In the genomic region with DNA sequence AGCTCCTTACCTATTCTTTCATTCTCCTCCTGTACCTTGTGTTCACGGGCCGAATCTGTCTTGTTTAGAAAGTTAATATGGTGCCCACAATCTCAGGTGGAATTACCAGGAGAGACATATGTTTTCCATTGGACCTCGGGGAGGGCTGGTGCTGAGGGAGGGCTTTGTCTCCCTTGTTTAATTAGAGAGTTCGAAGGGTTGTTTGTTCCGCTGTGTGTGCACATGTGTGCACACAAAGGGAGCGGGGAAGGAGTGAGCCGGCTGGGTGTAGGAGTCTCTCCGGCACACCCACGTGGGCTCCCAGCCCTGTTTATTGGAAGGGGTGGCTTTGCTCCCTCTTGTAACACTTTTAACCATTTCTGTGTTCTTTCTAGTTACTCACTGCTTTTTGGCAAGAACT, we compare ENCODE assay signal across 21 mouse cellular contexts. TPM values are rescaled to one million over a fixed set of nuclear protein-coding genes. Genes with fewer than 3 reads are reported as not detected.
DNase-seq lines count a peak whose midpoint lies in the region; ATAC-seq and TF ChIP-seq lines count a peak whose summit lies in the region.
"Had no signal": no experiment of that assay in that cellular context is flagged by ENCODE, and none has a peak within 500 bp of the region (broad histone marks: within the 10 kb centered on the region; RNA-seq: fewer than 3 reads in every experiment).

No protein-coding gene starts in this region.

- H3K9ac ChIP-seq in hindbrain, embryonic 13.5 days: no peak overlapping the region
- H3K9ac ChIP-seq in hindbrain, embryonic 16.5 days (ENCODE audit: low read depth, low read length): no peak overlapping the region
- no peak overlapping the region for H3K9ac ChIP-seq in neural tube, embryonic 14.5 days (replicated peaks; ENCODE audit: low read depth, low read length)
- no peak overlapping the region for H3K9ac ChIP-seq in neural tube, embryonic 15.5 days (replicated peaks)
- no peak overlapping the region for H3K9ac ChIP-seq in limb, embryonic 11.5 days (ENCODE audit: low read length)
- H3K9ac ChIP-seq: hindbrain, embryonic 12.5 days; liver, embryonic 15.5 days; neural tube, embryonic 12.5 days had no signal

- ATAC-seq in hindbrain, embryonic 13.5 days (ENCODE audit: low FRiP score): 0 out of 2 replicates have a peak, but pooled peaks have one; percentile 32
- ATAC-seq in hindbrain, embryonic 16.5 days: no peak
- peak; percentile 58; the same call in 1 of the 2 replicates for ATAC-seq in neural tube, embryonic 14.5 days (ENCODE audit: low read depth)
- no peak for ATAC-seq in neural tube, embryonic 15.5 days (ENCODE audit: low FRiP score)
- peak; percentile 67 for ATAC-seq in limb, embryonic 11.5 days (ENCODE audit: insufficient number of reproducible peaks, low FRiP score, low TSS enrichment, low read depth)
- ATAC-seq: intestine, postnatal 0 days had no signal

- no peaks in the 10 kb centered on the region for H3K27me3 ChIP-seq in hindbrain, embryonic 13.5 days
- H3K27me3 ChIP-seq in hindbrain, embryonic 16.5 days (replicated peaks; ENCODE audit: control insufficient read depth, insufficient read depth, low read length): no peaks in the 10 kb centered on the region
- H3K27me3 ChIP-seq in neural tube, embryonic 14.5 days (ENCODE audit: control insufficient read depth, insufficient read depth, low read length): no peaks in the 10 kb centered on the region
- no peaks in the 10 kb centered on the region for H3K27me3 ChIP-seq in neural tube, embryonic 15.5 days (replicated peaks)
- no peaks in the 10 kb centered on the region for H3K27me3 ChIP-seq in limb, embryonic 11.5 days (ENCODE audit: control insufficient read depth, insufficient read depth, low read length)
- no peaks in the 10 kb centered on the region for H3K27me3 ChIP-seq in kidney, adult 2 months (replicated peaks; ENCODE audit: control insufficient read depth, insufficient read depth, low read length)
- H3K27me3 ChIP-seq: hindbrain, embryonic 12.5 days; liver, embryonic 15.5 days; neural tube, embryonic 12.5 days; Patski had no signal

- peaks cover 7% of the 10 kb centered on the region; the same call in 1 of the 2 replicates for H3K4me1 ChIP-seq in hindbrain, embryonic 13.5 days (replicated peaks)
- H3K4me1 ChIP-seq in hindbrain, embryonic 16.5 days (ENCODE audit: control insufficient read depth, insufficient read depth, low read depth, low read length): no peaks in the 10 kb centered on the region; the same call in 1 of the 2 replicates
- H3K4me1 ChIP-seq in neural tube, embryonic 14.5 days (ENCODE audit: control insufficient read depth, insufficient read depth, low read length): 0 out of 2 replicates have a peak, but pooled peaks cover 4% of the 10 kb centered on the region
- H3K4me1 ChIP-seq in neural tube, embryonic 15.5 days: peaks cover 9% of the 10 kb centered on the region
- H3K4me1 ChIP-seq in limb, embryonic 11.5 days (ENCODE audit: control insufficient read depth, insufficient read depth, low read length): peaks cover 11% of the 10 kb centered on the region; the same call in 1 of the 2 replicates
- H3K4me1 ChIP-seq in kidney, adult 2 months (ENCODE audit: control insufficient read depth, insufficient read depth, low read length): peaks cover 26% of the 10 kb centered on the region; the same call in 1 of the 2 replicates
- H3K4me1 ChIP-seq: neural tube, embryonic 12.5 days had no signal

- TF ChIP-seq CTCF in kidney, adult 2 months (conservative IDR thresholded peaks at IDR 0.05; ENCODE audit: insufficient read depth, insufficient read length, low read depth, low read length): no peak

- TF ChIP-seq POLR2A in kidney, adult 2 months (IDR thresholded peaks at IDR 0.05; ENCODE audit: low read depth, low read length): no peak

- 60% methylated on average over 9 of the region's 9 CpGs for WGBS in hindbrain, embryonic 13.5 days
- 59% methylated on average over 9 of the region's 9 CpGs for WGBS in hindbrain, embryonic 16.5 days
- 56% methylated on average over 9 of the region's 9 CpGs for whole genome bisulfite sequencing in neural tube, embryonic 14.5 days
- WGBS in neural tube, embryonic 15.5 days: 53% methylated on average over 9 of the region's 9 CpGs
- WGBS in limb, embryonic 11.5 days: 35% methylated on average over 9 of the region's 9 CpGs
- WGBS in kidney, adult 2 months: 58% methylated on average over 9 of the region's 9 CpGs

- H3K36me3 ChIP-seq in hindbrain, embryonic 13.5 days: no peaks in the 10 kb centered on the region
- H3K36me3 ChIP-seq in hindbrain, embryonic 16.5 days (ENCODE audit: control insufficient read depth, insufficient read depth, low read length): no peaks in the 10 kb centered on the region
- H3K36me3 ChIP-seq in neural tube, embryonic 14.5 days (ENCODE audit: control insufficient read depth, insufficient read depth, low read length): no peaks in the 10 kb centered on the region
- no peaks in the 10 kb centered on the region for H3K36me3 ChIP-seq in neural tube, embryonic 15.5 days
- no peaks in the 10 kb centered on the region for H3K36me3 ChIP-seq in limb, embryonic 11.5 days (ENCODE audit: control insufficient read depth, insufficient read depth, low read length)
- H3K36me3 ChIP-seq in kidney, adult 2 months (ENCODE audit: control insufficient read depth, insufficient read depth, low read length): no peaks in the 10 kb centered on the region
- H3K36me3 ChIP-seq: hindbrain, embryonic 12.5 days; liver, embryonic 15.5 days; neural tube, embryonic 12.5 days had no signal

- no peak overlapping the region for H3K4me3 ChIP-seq in hindbrain, embryonic 13.5 days
- no peak overlapping the region for H3K4me3 ChIP-seq in hindbrain, embryonic 16.5 days (ENCODE audit: low read length)
- H3K4me3 ChIP-seq in neural tube, embryonic 14.5 days (ENCODE audit: low read depth, low read length): no peak overlapping the region
- H3K4me3 ChIP-seq in neural tube, embryonic 15.5 days (replicated peaks): no peak overlapping the region
- H3K4me3 ChIP-seq in limb, embryonic 11.5 days (ENCODE audit: low read depth, low read length): no peak overlapping the region
- H3K4me3 ChIP-seq in kidney, adult 2 months (ENCODE audit: insufficient read depth, low read depth, low read length): no peak overlapping the region
- H3K4me3 ChIP-seq: erythroblast, embryonic 14.5 days; hindbrain, embryonic 12.5 days; liver, embryonic 15.5 days; neural tube, embryonic 12.5 days had no signal

- DNase-seq in limb, embryonic 11.5 days (ENCODE audit: low spot score): peak; percentile 36
- no peak for DNase-seq in spleen, postnatal 36 days (ENCODE audit: low spot score in 2 of 2)
- no peak for DNase-seq in thymus, postnatal 14 days
- DNase-seq in kidney, adult 2 months: no peak
- DNase-seq: adrenal gland, postnatal 36 days; B cell, adult 2 months; cerebellum, adult 9-10 months; gastrocnemius, postnatal 14 days; kidney, postnatal 14 days; lung, postnatal 36 days; thymus, adult 18-20 months had no signal

- no peak overlapping the region for H3K4me2 ChIP-seq in hindbrain, embryonic 13.5 days
- no peak overlapping the region for H3K4me2 ChIP-seq in hindbrain, embryonic 16.5 days (ENCODE audit: low read length)
- no peak overlapping the region for H3K4me2 ChIP-seq in neural tube, embryonic 14.5 days (ENCODE audit: low read depth, low read length)
- H3K4me2 ChIP-seq in neural tube, embryonic 15.5 days: no peak overlapping the region
- H3K4me2 ChIP-seq in limb, embryonic 11.5 days (ENCODE audit: low read depth, severe bottlenecking): no peak overlapping the region
- H3K4me2 ChIP-seq: hindbrain, embryonic 12.5 days; liver, embryonic 15.5 days; neural tube, embryonic 12.5 days had no signal

- no peak overlapping the region for H3K27ac ChIP-seq in hindbrain, embryonic 13.5 days
- H3K27ac ChIP-seq in hindbrain, embryonic 16.5 days (ENCODE audit: low read depth, low read length): no peak overlapping the region
- H3K27ac ChIP-seq in neural tube, embryonic 14.5 days (ENCODE audit: low read depth, low read length): no peak overlapping the region
- H3K27ac ChIP-seq in neural tube, embryonic 15.5 days (replicated peaks): no peak overlapping the region
- H3K27ac ChIP-seq in limb, embryonic 11.5 days (replicated peaks; ENCODE audit: low read depth, low read length): no peak overlapping the region
- no peak overlapping the region for H3K27ac ChIP-seq in kidney, adult 2 months (ENCODE audit: insufficient read depth, low read depth, low read length)
- H3K27ac ChIP-seq: hindbrain, embryonic 12.5 days; liver, embryonic 15.5 days; neural tube, embryonic 12.5 days had no signal

- H3K9me3 ChIP-seq in hindbrain, embryonic 13.5 days: no peaks in the 10 kb centered on the region
- no peaks in the 10 kb centered on the region for H3K9me3 ChIP-seq in hindbrain, embryonic 16.5 days (ENCODE audit: control insufficient read depth, low read length)
- no peaks in the 10 kb centered on the region for H3K9me3 ChIP-seq in neural tube, embryonic 14.5 days (ENCODE audit: control insufficient read depth, low read length)
- no peaks in the 10 kb centered on the region for H3K9me3 ChIP-seq in neural tube, embryonic 15.5 days (replicated peaks)
- H3K9me3 ChIP-seq in limb, embryonic 11.5 days (ENCODE audit: control insufficient read depth, low read length): no peaks in the 10 kb centered on the region
- H3K9me3 ChIP-seq: hindbrain, embryonic 12.5 days; liver, embryonic 15.5 days; neural tube, embryonic 12.5 days had no signal

RNA-seq across cellular contexts. Expression of gene Retreg1, which starts 29.1 kb away (rescaled TPM):
- polyA plus RNA-seq in hindbrain, embryonic 13.5 days (2015; fragmentation: Nextera tagmentation; extraction: Ambion mirVana): 7.7 and 9.7 TPM in 2 replicates
- 16.5 and 19.0 TPM in 2 replicates for polyA plus RNA-seq in hindbrain, embryonic 16.5 days (2015; fragmentation: Nextera tagmentation; extraction: Ambion mirVana)
- 16.7 and 17.8 TPM in 2 replicates for polyA plus RNA-seq in neural tube, embryonic 14.5 days (2014; fragmentation: Nextera tagmentation; extraction: Ambion mirVana)
- 15.8 and 16.2 TPM in 2 replicates for polyA plus RNA-seq in neural tube, embryonic 15.5 days (2015; fragmentation: Nextera tagmentation; extraction: Ambion mirVana)
- polyA plus RNA-seq in limb, embryonic 11.5 days (2014; fragmentation: Nextera tagmentation; extraction: Ambion mirVana): 2.9 and 3.0 TPM in 2 replicates
- 32.1 and 36.0 TPM in 2 replicates for polyA plus RNA-seq in kidney, adult 2 months (2012; rRNA removed)
- polyA plus RNA-seq: erythroblast, embryonic 14.5 days had no signal

Comparison
In these comparisons a context has a peak if more than half of its experiments do, and no peak if none do; other contexts are left out.
1. ATAC-seq: peak in hindbrain, embryonic 13.5 days (single experiment), neural tube, embryonic 14.5 days (single experiment) and limb, embryonic 11.5 days (single experiment); none in hindbrain, embryonic 16.5 days (single experiment) and neural tube, embryonic 15.5 days (single experiment).